Mouse (Mus musculus) lung, adult 2 months (tissue): ENCODE measurements at regions not wholly inside any gene's neighbourhood (a gene's known extent, or its start where the extent isn't known, plus 50 kb on each side); places are given as distances from the start of the nearest gene placed in this dataset.

Experiments
- DNase-seq: peaks from one replicate; pipeline ENCODE4 v3.0.0; 2022
- H3K4me1 ChIP-seq: fragments of 200-500 bp; 2 replicates; pipeline ENCODE4 v1.6.1; 2011; ENCODE audit warnings: low read length; ENCODE audit not compliant: control insufficient read depth, insufficient read depth
- H3K4me3 ChIP-seq: fragments of 200-500 bp; replicated peaks from 2 replicates; pipeline ENCODE3; 2011; ENCODE audit warnings: low read depth, mild to moderate bottlenecking, control low read depth, low read length; ENCODE audit errors: extremely low read depth
- CTCF ChIP-seq: fragments of 200-500 bp; IDR thresholded peaks from 2 replicates; pipeline ENCODE4 v1.5.1; 2011; ENCODE audit warnings: mild to moderate bottlenecking, low read length, control low read depth; ENCODE audit not compliant: insufficient read depth
- POLR2A ChIP-seq: fragments of 200-500 bp; IDR thresholded peaks from 2 replicates; pipeline ENCODE4 v1.6.1; 2011; ENCODE audit warnings: low read depth, mild to moderate bottlenecking, control low read depth, low read length, borderline replicate concordance; ENCODE audit errors: extremely low read depth
- WGBS: fragments of 180-500 bp; shearing (Covaris S2); methylation state at CpG from one replicate; pipeline ENCODE4 v1.1.7; 2018; 5-methylcytosine and 5-hydroxymethylcytosine counted together

- H3K4me1 ChIP-seq: peaks cover 11% of the 10 kb centered on the region
- WGBS: 71% methylated on average over 4 of the region's 4 CpGs
- H3K4me3 ChIP-seq: no peak overlapping the region
- DNase-seq: no peak
- no peak for TF ChIP-seq CTCF
- no peak for TF ChIP-seq POLR2A
Measured at GRCm38 (mm10) chr4:9014986-9015385, 776.1 kb upstream of the Car8 start.

GRCm38 (mm10) chr4:9012787-9013186 is 773.9 kb upstream of the Car8 start:
- WGBS: 57% methylated on average over 9 of the region's 9 CpGs
- Histone ChIP-seq H3K4me1 (peaks cover 11% of the 10 kb centered on the region), H3K4me3 (no peak overlapping the region)
- no peak for DNase-seq
- TF ChIP-seq CTCF (no peak), POLR2A (no peak)

- TF ChIP-seq POLR2A (no peak), CTCF (no peak)
- Histone ChIP-seq H3K4me3 (no peak overlapping the region), H3K4me1 (peaks cover 11% of the 10 kb centered on the region)
- no peak for DNase-seq
- 78% methylated on average over 3 of the region's 3 CpGs for WGBS
Measured at GRCm38 (mm10) chr4:9011952-9012351, 773.1 kb upstream of the Car8 start.

GRCm38 (mm10) chr4:9011129-9011518 is 772.3 kb upstream of the Car8 start:
- H3K4me3 ChIP-seq: no peak overlapping the region
- DNase-seq: no peak
- no peak for TF ChIP-seq CTCF
- TF ChIP-seq POLR2A: no peak
- 35% methylated on average over 7 of the region's 7 CpGs for WGBS
- peaks cover 11% of the 10 kb centered on the region for H3K4me1 ChIP-seq

GRCm38 (mm10) chr4:9010381-9011128 is 771.7 kb upstream of the Car8 start:
- DNase-seq: no peak
- TF ChIP-seq POLR2A (no peak), CTCF (no peak)
- Histone ChIP-seq H3K4me1 (peaks cover 7% of the 10 kb centered on the region), H3K4me3 (no peak overlapping the region)
- WGBS: 66% methylated on average over 17 of the region's 17 CpGs

- 30% methylated on average over 4 of the region's 4 CpGs for WGBS
- no peaks in the 10 kb centered on the region for H3K4me1 ChIP-seq
- TF ChIP-seq POLR2A (no peak), CTCF (no peak)
- H3K4me3 ChIP-seq: no peak overlapping the region
- no peak for DNase-seq
Measured at GRCm38 (mm10) chr4:9009656-9010055, 770.8 kb upstream of the Car8 start.

- 60% methylated on average over 8 of the region's 8 CpGs for WGBS
- Histone ChIP-seq H3K4me1 (no peaks in the 10 kb centered on the region), H3K4me3 (no peak overlapping the region)
- no peak for DNase-seq
- TF ChIP-seq CTCF (no peak), POLR2A (no peak)
Measured at GRCm38 (mm10) chr4:9005938-9006626, 767.2 kb upstream of the Car8 start.

GRCm38 (mm10) chr4:9003891-9004290 is 765.0 kb upstream of the Car8 start:
- no peak for DNase-seq
- WGBS: 63% methylated on average over 1 of the region's 1 CpGs
- TF ChIP-seq CTCF: no peak
- no peak for TF ChIP-seq POLR2A
- H3K4me1 ChIP-seq: no peaks in the 10 kb centered on the region
- H3K4me3 ChIP-seq: no peak overlapping the region

GRCm38 (mm10) chr4:9002380-9002779 is 763.5 kb upstream of the Car8 start:
- Histone ChIP-seq H3K4me3 (no peak overlapping the region), H3K4me1 (no peaks in the 10 kb centered on the region)
- DNase-seq: no peak
- WGBS: 85% methylated on average over 6 of the region's 6 CpGs
- no peak for TF ChIP-seq POLR2A
- TF ChIP-seq CTCF: no peak

- Histone ChIP-seq H3K4me3 (no peak overlapping the region), H3K4me1 (no peaks in the 10 kb centered on the region)
- TF ChIP-seq CTCF (no peak), POLR2A (no peak)
- WGBS: 73% methylated on average over 4 of the region's 4 CpGs
- DNase-seq: no peak
Measured at GRCm38 (mm10) chr4:8998606-8999005, 759.8 kb upstream of the Car8 start.
